Mouse (Mus musculus) embryonic facial prominence, embryonic 15.5 days (tissue): Measurements from ENCODE around the gene Gigyf1. TPM values are rescaled to one million over a fixed set of nuclear protein-coding genes. Genes with fewer than 3 reads are reported as not detected.

Experiments used
- microRNA-seq: library from miRNA; unstranded; fragments of <30 nt; microRNA quantifications from one replicate; pipeline ENCODE4, GENCODE M21; 2016; ENCODE audit warnings: borderline number of aligned reads
- polyA plus RNA-seq: library from polyadenylated mRNA; unstranded; fragments of >200 nt; fragmentation: Nextera tagmentation; extraction: Ambion mirVana; gene quantifications from 2 replicates; pipeline ENCODE4 v1.2.1, GENCODE M21; 2015

The Gigyf1 gene
- polyA plus RNA-seq, 1 experiment from 2014 or later: 15.5 TPM

Small RNA genes within 50 kb of the gene (microRNA-seq; reads per million reads assigned to microRNA genes)
- gene Mir6418: not detected

Other genes with a start within 250 kb of the Gigyf1 start
- gene Ache, start 231.0 kb upstream of the Gigyf1 start, polyA plus RNA-seq: 19.0 and 24.0 TPM in 2 replicates
- gene Ufsp1, start 223.9 kb upstream of the Gigyf1 start, polyA plus RNA-seq: 10.9 and 11.0 TPM in 2 replicates
- gene Srrt, start 210.9 kb upstream of the Gigyf1 start, polyA plus RNA-seq: 124 TPM in 2 replicates
- gene Trip6, start 204.1 kb upstream of the Gigyf1 start, polyA plus RNA-seq: 112 and 117 TPM in 2 replicates
- 14.8 and 16.3 TPM in 2 replicates for gene Slc12a9, start 185.0 kb upstream of the Gigyf1 start, polyA plus RNA-seq
- 60.2 and 66.1 TPM in 2 replicates for gene Ephb4, start 168.4 kb upstream of the Gigyf1 start, polyA plus RNA-seq
- 0.21 and 0.23 TPM in 2 replicates for gene Zan, start 41.5 kb upstream of the Gigyf1 start, polyA plus RNA-seq
- gene Pop7, start 16.0 kb upstream of the Gigyf1 start, polyA plus RNA-seq: 45.1 and 45.9 TPM in 2 replicates
- not detected in 2 replicates for gene Epo, start 14.7 kb downstream of the Gigyf1 start, polyA plus RNA-seq
- 442 and 451 TPM in 2 replicates for gene Gnb2, start 15.0 kb downstream of the Gigyf1 start, polyA plus RNA-seq
- 1.4 and 2.8 TPM in 2 replicates for gene Actl6b, start 35.0 kb downstream of the Gigyf1 start, polyA plus RNA-seq
- 1.5 and 2.0 TPM in 2 replicates for gene Tfr2, start 51.3 kb downstream of the Gigyf1 start, polyA plus RNA-seq
- gene Mospd3, start 82.5 kb downstream of the Gigyf1 start, polyA plus RNA-seq: 43.3 and 47.3 TPM in 2 replicates
- gene Pcolce, start 95.2 kb downstream of the Gigyf1 start, polyA plus RNA-seq: 261 and 273 TPM in 2 replicates
- 0.25 and 0.26 TPM in 2 replicates for gene Fbxo24, start 110.5 kb downstream of the Gigyf1 start, polyA plus RNA-seq
- 37.2 and 48.9 TPM in 2 replicates for gene Lrch4, start 110.6 kb downstream of the Gigyf1 start, polyA plus RNA-seq
- gene Gm20605, start 110.6 kb downstream of the Gigyf1 start, polyA plus RNA-seq: 12.7 and 13.1 TPM in 2 replicates
- 10.1 and 10.2 TPM in 2 replicates for gene Sap25, start 122.8 kb downstream of the Gigyf1 start, polyA plus RNA-seq
- gene Irs3, start 127.2 kb downstream of the Gigyf1 start, polyA plus RNA-seq: 0.16 and 0.28 TPM in 2 replicates
- gene Agfg2, start 166.2 kb downstream of the Gigyf1 start, polyA plus RNA-seq: 16.5 and 18.1 TPM in 2 replicates
- gene Nyap1, start 223.1 kb downstream of the Gigyf1 start, polyA plus RNA-seq: 4.6 and 4.7 TPM in 2 replicates
- 167 and 175 TPM in 2 replicates for gene Tsc22d4, start 227.2 kb downstream of the Gigyf1 start, polyA plus RNA-seq